Mouse (Mus musculus) mouse trophoblast stem cell (cell line): Measurements from ENCODE around the gene Olfr1263.

Source experiments
- in situ Hi-C, 2 experiments: fragments of 300-500 bp; cut with MseI, MboI; formaldehyde crosslinking; loops; 2 replicates in 1 of 2; 3 replicates in 1 of 2; pipeline ENCODE4 v1.15.1; 2025

Gene Olfr1263

DNA sequence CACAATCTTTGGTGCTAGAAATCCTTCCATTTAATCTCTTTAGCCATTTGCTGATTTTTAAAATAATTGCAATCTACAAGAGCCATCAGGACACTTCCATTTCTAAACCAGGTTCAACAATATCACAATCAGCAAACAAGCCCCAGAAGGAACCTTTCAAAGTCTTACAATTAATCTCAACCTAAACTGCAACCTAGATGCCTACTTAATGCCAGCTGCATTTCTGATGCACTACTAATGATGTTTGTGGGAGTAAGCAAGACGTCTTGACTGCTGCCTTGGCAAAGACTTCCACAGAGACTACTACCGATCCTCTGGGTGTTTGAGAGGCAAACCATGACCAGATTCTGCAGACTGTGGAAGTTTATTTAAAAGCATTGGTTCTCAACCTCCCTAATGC is at the start of gene Olfr1263:
Gene Olfr1263 (plus strand): TSS at position 301 of the 400 bp plus-strand sequence.
- in situ Hi-C loops = no loop called here

- in situ Hi-C loops = no loop called here
Observed at GRCm38 (mm10) chr2:89974184-89974583, 37.7 kb upstream of the Olfr1263 start, which contains the start of gene Olfr1260. Gene Olfr1260 (plus strand): TSS chr2:89974340.

GRCm38 (mm10) chr2:89977709-89978108 is 34.2 kb upstream of the Olfr1263 start:
- in situ Hi-C loops = no loop called here

DNA sequence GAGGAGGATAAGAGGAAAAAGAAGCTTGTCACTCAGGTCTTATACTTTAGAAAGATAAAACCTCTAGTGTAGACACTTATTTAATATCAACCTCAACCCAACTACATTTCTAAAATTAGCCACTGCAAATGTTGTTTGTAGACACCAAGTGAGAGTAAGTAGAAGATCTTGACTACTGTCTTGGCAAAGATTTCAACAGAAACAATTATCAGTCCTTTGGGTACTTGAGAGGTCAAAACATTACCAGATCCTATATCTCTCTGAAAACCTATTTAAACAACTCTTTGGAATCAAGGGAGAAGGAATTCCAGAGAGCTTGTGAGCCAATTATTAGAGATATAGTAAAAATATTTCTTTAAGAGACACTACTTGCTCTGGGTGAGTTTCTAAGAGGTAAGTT is 21.0 kb upstream of the Olfr1263 start, which contains the start of gene Olfr1261:
Gene Olfr1261 (plus strand): TSS at position 301 of the 400 bp plus-strand sequence.
- in situ Hi-C loops = no loop called here

- in situ Hi-C loops = no loop called here
Observed at GRCm38 (mm10) chr2:89999845-90000244, 12.1 kb upstream of the Olfr1263 start, which contains the start of gene Olfr1262. Gene Olfr1262 (plus strand): TSS chr2:90000145.

- in situ Hi-C loops = no loop called here
Observed at GRCm38 (mm10) chr2:90025477-90025876, 13.5 kb downstream of the Olfr1263 start, which contains the start of gene Olfr1264. Gene Olfr1264 (minus strand): TSS chr2:90025577.

DNA sequence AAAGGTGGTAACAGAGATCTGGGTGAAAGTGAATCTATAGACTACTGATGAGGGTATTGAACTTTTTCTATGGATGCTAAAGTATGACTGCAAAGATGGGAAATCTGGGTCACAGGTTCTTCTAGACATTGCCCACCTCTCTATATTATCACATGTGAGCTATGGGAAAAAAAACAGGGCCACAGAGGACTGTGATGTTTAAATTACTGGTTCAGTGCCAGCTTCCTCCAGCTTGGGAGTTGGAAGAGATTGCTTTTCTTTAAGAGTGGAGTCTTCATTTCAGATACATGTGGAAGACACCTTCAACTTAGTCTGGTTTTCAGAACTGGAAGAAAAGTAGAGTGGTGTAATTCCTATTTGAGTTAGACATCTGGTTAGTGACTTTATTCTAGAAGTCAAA is 23.1 kb downstream of the Olfr1263 start, which contains the start of gene Olfr1265:
Gene Olfr1265 (plus strand): TSS at position 301 of the 400 bp plus-strand sequence.
- in situ Hi-C loops = no loop called here

GRCm38 (mm10) chr2:90063494-90063893 is 51.6 kb downstream of the Olfr1263 start, which contains the start of gene Olfr140:
Gene Olfr140 (minus strand): TSS chr2:90063594.
- in situ Hi-C loops = no loop called here
